Mouse (Mus musculus): ENCODE results near the gene Traf2.

DNA sequence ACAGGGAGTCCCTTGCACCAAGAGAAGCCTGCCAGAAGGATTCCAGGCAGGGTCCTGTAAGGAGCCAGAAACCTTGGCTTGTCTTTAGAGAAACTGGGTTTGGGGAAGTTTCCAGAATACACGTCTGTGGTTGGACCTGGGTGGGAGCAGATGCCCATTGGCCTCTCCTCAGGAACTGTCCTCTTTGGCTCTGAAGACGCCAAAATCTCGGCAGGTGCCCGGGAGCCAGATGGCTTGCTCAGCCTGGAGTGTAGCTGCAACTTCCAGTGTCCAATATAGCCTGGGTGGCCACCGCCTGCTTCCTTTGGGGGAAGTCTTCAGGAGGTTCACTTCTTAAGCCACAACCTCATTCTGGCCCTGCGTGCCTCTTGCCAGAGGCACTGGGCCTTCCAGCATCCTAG lies 35.2 kb upstream of the Traf2 start:
- TF ChIP-seq MAFK (IDR thresholded peaks at IDR 0.05; ENCODE audit: insufficient read depth, low read depth, low read length) = no peak
- TF ChIP-seq ZNF384 (IDR thresholded peaks at IDR 0.05; ENCODE audit: low read depth, low read length) = no peak
- no peak for TF ChIP-seq HCFC1 (IDR thresholded peaks at IDR 0.05; ENCODE audit: borderline replicate concordance, insufficient read depth, low read length)
